Mouse (Mus musculus): Measurements from ENCODE around the gene Tmem108.
"Not testable (repeated sequence)": the region's sequence is repeated elsewhere in the genome, so short reads cannot be mapped to it uniquely, and the experiment has no call there.

Gene Tmem108

GRCm38 (mm10) chr9:103678531-103679060 is 83.0 kb downstream of the Tmem108 start:
- DNase-seq: peak; percentile 17 to 28

DNA sequence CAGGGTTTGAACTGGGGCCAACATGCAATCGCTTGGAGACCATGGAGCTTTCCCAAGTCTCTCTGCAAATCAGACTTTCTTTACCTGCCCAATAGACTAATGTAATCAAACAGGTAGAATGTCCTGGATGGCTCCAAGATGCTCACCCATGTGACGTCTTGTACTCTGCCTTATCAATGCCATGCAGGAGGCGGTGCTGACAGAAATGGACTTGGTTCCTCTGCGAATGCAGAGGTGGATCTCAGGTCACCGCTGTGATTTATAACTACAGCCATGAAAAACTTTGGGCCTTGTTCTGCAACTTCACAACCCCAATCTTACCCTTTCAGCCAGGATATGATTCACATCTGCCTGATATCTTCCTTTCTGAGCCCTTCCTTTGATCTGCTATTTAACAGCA is 83.8 kb downstream of the Tmem108 start:
- DNase-seq: no peak

- DNase-seq: no peak
Measured at GRCm38 (mm10) chr9:103675721-103676480, 85.7 kb downstream of the Tmem108 start.

GRCm38 (mm10) chr9:103672881-103673280 is 88.8 kb downstream of the Tmem108 start:
- DNase-seq: no peak

DNA sequence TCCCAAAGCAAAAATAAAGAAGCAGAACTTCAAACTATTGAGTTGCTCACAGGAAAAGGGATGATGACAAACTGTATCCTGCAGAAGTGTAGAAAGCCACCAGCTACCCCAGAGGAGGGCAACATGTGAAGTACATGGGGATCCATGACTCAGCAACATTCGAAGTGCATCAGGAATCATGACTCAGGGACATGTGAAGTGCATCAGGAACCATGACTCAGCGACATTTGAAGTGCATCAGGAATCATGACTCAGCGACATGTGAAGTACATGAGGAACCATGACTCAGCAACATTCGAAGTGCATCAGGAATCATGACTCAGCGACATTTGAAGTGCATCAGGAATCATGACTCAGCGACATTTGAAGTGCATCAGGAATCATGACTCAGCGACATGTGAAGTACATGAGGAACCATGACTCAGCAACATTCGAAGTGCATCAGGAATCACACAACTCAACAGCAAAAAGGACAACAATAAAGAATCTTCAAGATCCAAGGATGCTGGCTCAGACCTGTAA is 91.0 kb downstream of the Tmem108 start:
- DNase-seq: not testable (repeated sequence)

- no peak for DNase-seq
Measured at GRCm38 (mm10) chr9:103668830-103669229, 92.8 kb downstream of the Tmem108 start.

DNA sequence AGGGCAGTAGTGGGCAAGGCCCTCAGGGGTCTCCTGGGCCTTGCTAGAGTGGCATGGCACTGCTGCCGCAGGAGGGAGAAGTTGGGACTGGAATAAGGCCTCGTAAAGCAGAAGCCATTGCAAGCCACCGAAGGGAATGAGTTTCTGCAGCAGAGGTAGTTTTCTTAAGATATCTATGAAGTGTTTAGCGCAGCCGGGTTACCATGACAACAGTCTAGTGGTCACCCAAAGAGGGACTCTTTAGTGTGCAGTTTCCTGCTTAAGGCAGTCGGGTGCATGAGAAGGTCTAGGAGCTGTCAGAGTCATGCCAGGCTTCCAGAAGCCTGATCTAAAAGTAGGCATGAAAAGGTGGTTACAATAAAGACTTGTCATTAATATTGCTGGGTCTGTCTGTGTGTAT is 95.8 kb downstream of the Tmem108 start:
- no peak for DNase-seq

- DNase-seq: peak; percentile 39 to 44
Measured at GRCm38 (mm10) chr9:103664151-103664550, 97.5 kb downstream of the Tmem108 start.

DNA sequence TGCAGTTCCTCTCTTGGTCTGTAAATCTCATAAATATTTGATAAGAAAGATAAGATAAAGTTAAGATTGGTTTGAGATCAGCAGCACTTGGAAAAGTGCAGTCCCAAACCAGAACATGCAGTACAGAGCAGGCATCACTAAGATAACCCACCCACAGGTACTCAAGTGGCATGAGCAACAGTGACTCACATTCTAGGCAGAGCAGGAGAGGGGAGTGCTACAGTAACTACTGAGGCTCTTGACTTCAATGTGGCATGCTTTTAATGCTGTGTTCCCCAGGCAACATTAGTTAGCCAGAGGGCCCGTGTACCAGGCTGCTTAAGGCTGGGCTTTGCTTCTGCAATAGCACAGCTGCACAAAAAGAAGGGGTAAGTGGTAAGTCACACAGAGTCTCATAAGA is 99.8 kb downstream of the Tmem108 start:
- no peak for DNase-seq

GRCm38 (mm10) chr9:103657981-103658380 is 103.7 kb downstream of the Tmem108 start:
- DNase-seq: no peak

DNA sequence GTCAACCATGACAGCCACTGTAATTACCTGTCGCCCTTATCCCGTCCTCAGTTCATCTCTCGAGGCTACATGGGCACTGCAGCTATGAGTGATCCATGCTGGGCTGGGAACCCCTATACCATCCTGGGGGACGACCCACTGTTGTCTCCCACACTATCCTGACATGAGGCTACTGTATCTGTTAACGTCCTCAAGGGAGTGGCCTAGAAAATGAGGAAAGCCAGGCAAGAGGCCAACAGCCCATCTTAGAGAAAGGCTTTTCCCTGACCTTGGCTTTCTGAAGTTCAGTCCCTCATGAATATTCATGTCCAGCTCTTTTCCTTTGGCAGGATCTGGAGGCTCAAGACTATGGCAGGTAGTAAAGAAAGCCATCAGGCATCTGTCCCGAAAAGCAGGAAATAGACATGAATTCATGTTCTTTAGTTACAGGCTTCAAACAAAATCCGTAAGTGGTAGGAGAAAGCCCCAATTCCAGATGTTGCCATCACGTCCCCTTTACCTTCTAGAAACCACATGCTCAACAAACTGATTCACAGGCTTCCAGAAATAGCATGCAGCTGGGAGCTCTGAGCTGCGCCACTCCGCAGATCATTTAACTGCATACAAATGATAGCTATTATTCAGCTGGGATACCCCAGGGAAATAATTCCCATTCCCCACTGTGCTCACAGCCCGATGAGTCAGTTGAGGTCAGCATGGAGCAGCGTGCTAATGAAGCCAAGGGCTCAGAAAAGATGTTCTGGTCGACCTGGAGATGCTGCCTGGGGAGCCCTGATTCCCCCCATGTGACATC is 104.3 kb downstream of the Tmem108 start:
- peak; percentile 31 to 46 for DNase-seq

- no peak for DNase-seq
Measured at GRCm38 (mm10) chr9:103653995-103654587, 107.5 kb downstream of the Tmem108 start.

DNA sequence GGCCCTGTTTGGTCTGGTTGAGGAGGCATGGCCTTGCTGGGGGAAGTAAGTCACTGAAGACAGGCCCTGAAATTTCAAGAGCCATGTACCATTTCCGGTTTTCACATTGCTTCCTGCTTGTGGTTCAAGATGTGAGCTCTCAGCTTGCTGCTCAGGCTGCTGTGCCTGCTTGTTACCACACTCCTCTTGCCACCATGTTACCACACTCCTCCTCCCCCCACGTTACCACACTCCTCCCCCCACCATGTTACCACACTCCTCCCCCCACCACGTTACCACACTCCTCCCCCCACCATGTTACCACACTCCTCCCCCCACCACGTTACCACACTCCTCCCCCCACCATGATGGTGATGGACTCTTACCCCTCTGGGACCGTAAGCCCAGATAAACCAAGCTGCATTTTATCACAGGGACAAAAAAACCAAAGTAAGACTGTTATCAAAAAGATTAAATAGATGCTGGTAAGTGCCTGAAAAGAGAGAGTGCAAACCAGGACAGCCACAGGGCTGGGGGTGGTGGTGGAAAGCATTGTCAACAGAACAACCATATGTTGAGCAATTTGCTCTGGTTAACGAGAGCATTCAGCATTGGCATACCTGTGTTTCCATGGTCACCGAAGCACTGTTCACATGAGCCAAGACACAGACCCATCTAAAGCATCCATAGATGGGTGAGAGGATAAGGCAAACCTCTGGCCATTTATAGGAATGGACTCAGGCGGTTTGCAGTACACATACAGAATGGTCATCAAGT is 109.3 kb downstream of the Tmem108 start:
- peak in 1 of 2 experiments; percentile 17 for DNase-seq

DNA sequence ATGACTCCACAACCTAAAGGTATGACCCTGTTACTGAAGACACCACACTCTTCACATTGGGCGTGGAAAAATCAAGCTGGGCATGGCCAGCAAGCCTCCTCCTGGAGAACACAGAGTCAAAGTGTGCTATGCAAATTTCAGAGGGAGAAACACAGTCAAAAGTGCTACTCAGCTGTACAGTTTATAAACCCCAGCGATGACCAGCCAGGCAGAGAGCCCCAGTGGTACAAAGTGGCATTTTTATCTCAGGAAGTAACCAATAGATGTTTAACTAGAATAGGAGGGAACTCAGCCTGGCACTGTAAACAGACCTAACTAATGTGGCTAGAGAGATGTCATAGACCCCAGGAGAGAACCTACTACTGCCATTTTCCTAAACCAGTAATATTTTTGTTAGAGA is 115.0 kb downstream of the Tmem108 start:
- no peak for DNase-seq

GRCm38 (mm10) chr9:103645724-103646123 is 115.9 kb downstream of the Tmem108 start:
- no peak for DNase-seq

GRCm38 (mm10) chr9:103642300-103642699 is 119.3 kb downstream of the Tmem108 start:
- DNase-seq: no peak

DNA sequence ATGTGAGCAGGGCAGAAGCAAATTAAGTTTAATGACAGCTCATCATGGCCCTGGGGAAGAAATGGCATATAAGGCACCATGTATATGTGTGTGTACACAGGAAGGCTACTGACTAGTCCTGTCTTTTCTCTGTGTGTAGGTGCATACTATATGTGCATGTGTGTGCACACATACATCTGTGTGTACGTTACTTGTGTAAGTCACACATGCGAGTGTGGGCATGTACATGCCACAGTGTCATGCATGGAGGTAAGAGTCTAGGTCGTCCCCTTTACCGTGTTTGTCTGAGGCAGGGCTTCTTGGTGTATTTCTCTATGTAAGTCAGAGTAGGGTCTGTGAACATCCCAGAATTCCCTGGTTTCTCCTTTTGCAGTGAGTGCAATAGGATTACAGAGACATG is 120.3 kb downstream of the Tmem108 start:
- no peak for DNase-seq

DNA sequence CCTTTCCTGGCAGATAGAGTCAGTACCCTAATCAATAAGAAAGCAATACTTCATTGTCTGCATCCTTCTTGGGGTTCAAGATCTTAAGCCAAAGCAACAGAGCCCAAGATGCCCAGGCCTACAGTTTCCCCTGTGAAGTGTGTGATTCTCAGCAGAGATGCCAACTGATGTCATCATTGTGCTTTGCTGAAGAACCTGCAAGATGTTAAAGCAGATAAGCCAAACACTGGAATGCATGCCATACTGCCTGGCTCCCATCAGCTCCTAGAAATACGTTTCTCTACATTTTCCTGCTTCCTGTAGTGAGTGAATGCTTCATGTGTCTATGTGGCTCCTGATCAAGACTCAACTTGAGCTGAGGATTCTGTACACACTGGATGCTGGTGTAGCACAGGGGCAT is 122.2 kb downstream of the Tmem108 start:
- DNase-seq: no peak

DNA sequence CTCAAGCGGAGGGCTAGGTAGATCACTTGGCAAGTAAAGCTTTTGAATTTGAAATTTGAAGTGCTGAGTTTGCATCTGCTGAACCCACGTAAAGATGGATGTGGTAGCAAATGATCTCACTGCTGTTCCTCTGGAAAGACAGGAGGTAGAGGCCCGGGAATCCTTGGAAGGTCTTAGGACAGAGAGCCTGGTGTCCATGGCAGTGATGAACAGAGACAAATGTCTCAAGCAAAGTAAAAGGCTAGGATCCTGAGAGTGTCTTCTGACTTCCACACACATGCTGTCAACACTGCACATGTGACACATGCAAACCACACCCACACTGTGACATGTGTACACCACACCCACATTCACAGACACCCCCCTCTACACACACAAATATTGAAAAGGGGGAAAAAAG is 124.2 kb downstream of the Tmem108 start:
- DNase-seq: no peak

DNA sequence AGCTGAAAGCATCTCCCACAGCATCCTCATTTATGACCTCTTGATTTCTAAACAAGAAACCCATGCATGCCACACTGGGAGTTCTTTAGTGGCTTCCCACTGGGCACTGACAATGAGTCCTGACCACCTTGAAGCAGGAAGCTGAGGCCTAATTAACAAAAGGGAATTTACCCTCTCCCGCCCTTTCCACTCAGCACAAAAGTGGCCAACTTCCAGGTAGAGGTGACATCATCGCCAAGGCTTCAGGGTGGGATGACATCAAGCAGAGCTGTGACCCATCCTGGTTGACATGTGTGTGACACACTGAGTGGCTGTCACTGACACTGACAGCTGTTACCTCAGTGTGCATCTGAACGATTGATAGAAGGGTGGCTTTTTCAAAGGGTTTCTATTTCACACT is 124.8 kb downstream of the Tmem108 start:
- peak; percentile 42 to 49 for DNase-seq

GRCm38 (mm10) chr9:103628861-103629469 is 132.7 kb downstream of the Tmem108 start:
- no peak for DNase-seq

DNA sequence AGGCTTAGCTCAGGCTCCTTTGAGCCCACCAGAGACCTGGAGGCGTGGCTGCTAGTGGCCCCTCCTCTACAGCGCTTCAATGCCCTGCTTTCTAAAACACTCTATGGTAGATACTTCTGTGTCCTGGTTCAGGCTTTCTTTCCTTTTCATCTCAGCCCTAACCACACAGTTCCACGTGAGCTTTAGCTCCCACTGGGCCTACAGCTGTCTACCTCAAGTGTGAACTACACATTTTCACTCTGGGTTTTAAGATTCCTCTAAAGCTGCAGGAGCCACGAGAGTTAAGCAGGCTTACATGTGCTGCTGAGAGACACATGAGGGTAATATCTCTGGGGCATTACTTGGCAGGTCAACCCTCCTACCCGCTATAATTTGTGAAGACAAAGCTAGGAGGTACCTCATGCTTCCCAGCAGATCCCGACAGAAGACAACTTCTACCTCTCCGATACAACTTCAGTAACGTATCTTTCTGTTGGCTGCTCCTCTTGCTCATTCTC is 134.2 kb downstream of the Tmem108 start:
- no peak for DNase-seq

Data from cerebellum, postnatal 10 days (tissue).